Mouse (Mus musculus) frontal cortex, postnatal 10 days (tissue): ENCODE measurements at regions not wholly inside any gene's neighbourhood (a gene's known extent, or its start where the extent isn't known, plus 50 kb on each side); places are given as distances from the start of the nearest gene placed in this dataset.

ENCODE experiments used
- DNase-seq, 2 experiments: peaks; one replicate each; pipeline ENCODE4 v3.0.0; 2022; ENCODE audit warnings: low spot score in 2 of 2, mixed read lengths in 1 of 2

- DNase-seq = no peak
Observed at GRCm38 (mm10) chr9:47129101-47129500, 130.6 kb downstream of the Gm4791 start.

DNA sequence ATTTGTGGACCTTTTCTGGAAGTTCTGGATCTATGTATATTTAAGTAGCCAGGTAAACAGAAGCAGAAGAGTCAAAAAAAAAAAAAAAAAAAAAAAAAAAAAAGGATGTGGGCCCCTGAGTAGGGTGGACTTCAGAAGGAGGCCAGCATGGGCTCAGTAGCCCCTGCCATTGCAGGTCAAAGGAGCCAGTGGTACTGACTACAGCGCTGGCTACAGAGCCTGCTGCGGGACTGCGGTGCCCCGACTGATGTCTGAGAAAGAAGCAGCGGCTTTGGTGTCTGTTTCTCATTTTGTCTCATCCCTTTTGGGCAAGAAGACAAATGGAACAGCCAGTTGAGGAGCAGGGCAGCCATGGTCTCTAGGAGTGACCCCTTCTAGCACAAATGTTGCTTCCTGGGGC, 134.9 kb downstream of the Gm4791 start:
- DNase-seq = no peak

- no peak for DNase-seq
Observed at GRCm38 (mm10) chr9:47133873-47134272, 135.3 kb downstream of the Gm4791 start.

DNA sequence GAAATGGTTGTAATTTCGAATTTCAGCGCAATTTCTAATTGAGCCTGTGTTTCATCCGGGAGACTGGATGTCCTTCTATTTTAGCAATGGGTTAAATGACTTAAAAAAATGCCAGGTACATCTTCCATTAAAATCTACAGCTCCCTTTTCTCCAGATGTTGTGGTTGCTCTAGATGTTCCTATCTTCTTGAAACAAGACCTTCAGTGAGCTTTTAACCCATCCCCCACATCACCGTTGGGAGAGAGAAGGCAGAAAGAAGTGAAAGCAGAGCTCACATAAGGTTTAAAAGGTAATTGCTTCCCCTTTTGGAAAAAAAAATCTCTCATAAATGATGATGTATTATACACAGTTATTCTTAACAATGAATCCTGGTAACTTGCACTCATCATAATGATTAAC, 135.9 kb downstream of the Gm4791 start:
- DNase-seq = no peak

DNA sequence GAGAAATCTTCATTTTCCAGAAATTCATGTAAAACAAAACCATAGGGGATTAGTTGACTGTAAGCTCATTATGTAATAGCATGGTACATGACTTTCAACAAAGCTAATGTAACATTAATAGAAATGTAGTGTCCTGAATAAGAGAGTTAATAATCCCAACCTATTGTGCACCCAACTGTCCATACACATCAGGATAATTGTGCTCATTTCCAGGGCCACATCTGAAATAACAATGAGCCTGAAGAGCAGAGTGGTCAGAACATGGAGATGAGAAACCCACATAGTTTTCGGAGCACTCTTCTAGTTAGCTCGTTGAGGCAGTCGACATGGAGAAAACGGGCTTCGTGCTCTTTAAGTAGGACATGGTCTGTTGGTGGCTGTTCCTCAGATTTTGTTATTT, 138.1 kb downstream of the Gm4791 start:
- DNase-seq = no peak

- no peak for DNase-seq
Observed at GRCm38 (mm10) chr9:47153471-47153870, 154.9 kb downstream of the Gm4791 start.

- no peak for DNase-seq
Observed at GRCm38 (mm10) chr9:47165480-47166131, 167.1 kb downstream of the Gm4791 start.

DNA sequence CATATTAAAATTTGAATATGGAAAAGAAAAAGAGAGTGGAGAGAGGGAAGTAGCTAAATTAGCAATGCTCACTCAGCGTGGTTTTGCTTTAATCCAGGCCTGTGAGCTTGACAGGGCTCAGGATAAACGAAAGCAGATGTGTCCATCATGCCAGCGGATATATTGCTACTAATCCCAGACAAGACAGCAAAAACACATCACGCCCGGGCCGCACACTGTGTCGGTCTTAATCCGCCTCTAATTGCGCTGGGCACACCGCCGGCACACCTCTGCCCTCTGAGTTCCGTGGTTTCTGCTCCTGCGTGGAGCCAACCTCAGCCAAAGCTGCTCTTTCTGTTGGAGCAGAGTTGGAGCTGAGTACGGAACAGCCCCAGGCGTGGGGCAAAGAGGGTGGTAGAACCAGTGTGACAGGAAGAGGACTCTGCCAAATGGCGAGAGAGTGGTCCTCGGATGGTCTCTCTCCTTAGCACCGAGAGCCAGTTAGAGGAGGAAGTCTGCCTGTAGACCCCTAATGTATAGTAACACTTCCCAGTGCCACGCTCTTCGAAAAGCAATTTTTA, 169.2 kb downstream of the Gm4791 start:
- DNase-seq = no peak

DNA sequence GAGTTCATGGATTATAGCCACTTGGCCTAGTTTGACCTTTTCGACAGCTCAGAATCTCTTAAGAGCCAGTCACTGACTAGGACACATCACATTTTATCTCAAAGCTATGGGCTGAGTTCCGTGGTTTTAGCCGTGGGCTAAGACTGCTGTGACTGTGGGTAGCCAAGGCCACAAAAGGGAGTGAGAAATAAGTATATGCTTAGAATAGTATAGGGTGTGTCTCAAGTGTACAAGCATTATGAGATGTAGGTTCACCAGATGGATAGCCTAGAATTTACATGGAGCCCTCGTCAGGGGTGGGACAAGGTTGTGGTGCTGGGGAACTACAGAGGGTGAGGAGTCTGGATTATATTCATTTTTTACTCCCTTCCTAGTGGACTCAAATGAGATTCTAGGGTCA, 177.5 kb downstream of the Gm4791 start:
- DNase-seq = no peak

- DNase-seq = no peak
Observed at GRCm38 (mm10) chr9:47218101-47218500, 219.6 kb downstream of the Gm4791 start.

GRCm38 (mm10) chr9:47223536-47223935, 225.0 kb downstream of the Gm4791 start:
- DNase-seq = no peak

- no peak for DNase-seq
Observed at GRCm38 (mm10) chr9:47224249-47224648, 225.7 kb downstream of the Gm4791 start.

- DNase-seq = peak in 1 of 2 experiments; percentile 8
Observed at GRCm38 (mm10) chr9:47226476-47227271, 228.1 kb downstream of the Gm4791 start.

DNA sequence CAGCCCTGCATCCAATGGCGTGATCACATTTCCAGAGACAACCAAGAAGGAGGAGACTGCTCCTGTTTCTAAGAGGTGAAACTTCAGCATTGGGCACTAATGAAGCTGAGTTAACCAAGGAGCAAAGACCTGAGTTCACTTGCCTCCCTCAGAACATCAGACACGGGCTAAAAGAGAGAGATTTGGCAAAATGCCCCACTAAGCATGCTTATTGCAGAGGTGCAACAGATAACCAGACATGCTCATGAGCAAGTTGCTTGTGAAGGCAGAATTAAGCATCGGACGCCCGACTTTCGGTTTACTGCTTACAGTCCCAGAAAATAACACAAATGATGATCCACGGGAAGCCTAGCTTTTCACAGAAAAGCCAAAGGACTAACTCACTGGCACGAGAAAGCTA, 228.8 kb downstream of the Gm4791 start:
- no peak for DNase-seq

- no peak for DNase-seq
Observed at GRCm38 (mm10) chr9:47228736-47229135, 230.2 kb downstream of the Gm4791 start.

DNA sequence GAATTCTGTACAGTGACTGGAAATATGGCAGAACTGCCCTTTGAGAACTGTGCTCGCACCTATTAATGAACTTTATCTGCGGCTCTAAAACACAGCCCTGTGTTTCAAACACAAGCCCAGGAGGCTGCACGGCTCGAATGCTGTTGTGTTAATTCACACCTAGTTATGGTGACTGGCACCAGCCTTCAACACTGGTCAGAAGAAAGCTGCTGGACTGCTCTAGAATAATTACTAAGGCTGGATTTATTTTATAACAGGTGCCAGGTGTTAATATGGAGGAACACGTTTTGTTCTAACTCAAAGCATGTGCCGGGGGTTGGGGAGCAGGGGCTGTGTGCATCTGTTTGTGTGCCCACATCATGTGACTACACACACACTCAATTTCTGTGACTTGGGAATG, 230.8 kb downstream of the Gm4791 start:
- no peak for DNase-seq

- no peak for DNase-seq
Observed at GRCm38 (mm10) chr9:47240950-47241349, 242.4 kb downstream of the Gm4791 start.

- DNase-seq = no peak
Observed at GRCm38 (mm10) chr9:47242051-47242450, 243.5 kb downstream of the Gm4791 start.

GRCm38 (mm10) chr9:47242526-47242925, 244.0 kb downstream of the Gm4791 start:
- no peak for DNase-seq

- DNase-seq = no peak
Observed at GRCm38 (mm10) chr9:47249029-47249428, 250.5 kb downstream of the Gm4791 start.

- no peak for DNase-seq
Observed at GRCm38 (mm10) chr9:47251160-47251559, 252.6 kb downstream of the Gm4791 start.

DNA sequence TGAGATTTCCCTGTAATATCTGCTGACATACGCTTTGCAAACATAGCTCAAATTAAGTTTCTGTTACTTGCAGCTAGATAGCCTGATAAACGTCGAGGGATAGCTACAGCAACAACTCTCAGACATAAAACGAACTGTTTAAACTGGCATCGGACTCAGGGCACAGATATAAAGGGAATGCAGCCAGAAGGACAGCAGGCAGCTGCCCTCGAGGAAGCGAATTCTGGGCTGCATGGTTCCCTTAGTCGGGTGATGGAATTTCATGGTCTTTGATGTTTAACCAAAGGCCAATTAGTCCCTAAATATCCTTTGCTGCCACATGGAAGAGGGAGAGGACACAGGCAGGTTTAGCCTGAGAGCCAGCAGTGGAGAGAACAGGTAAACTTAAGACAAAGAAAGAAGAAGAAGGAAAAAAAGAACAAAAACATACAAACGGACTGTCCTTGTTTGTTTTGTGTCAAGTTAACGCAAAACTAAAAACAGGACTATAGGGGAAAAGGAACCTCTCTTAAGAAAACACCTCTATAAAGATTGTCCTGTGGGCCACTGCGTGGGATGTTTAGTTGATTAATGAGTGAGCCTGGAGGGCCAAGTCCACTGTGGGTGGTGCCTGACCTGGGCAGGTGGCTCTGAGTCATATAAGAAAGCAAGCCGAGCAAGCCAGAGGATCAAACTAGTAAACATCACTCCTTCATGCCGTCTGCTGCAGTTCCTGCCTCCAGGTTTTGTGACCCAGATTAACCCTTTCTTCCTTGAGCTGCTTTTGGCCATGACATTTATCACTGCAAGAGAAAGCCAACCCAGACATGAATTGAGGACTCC, 255.5 kb downstream of the Gm4791 start:
- DNase-seq = no peak
